Mouse (Mus musculus) intestine, embryonic 16.5 days (tissue): ENCODE measurements around the gene Mypn. TPM values are rescaled to one million over a fixed set of nuclear protein-coding genes. Genes with fewer than 3 reads are reported as not detected.

ENCODE experiments used
- ATAC-seq: fragments of 200-750 bp; cut with Nextera tagmentation; 2 replicates; pipeline ENCODE4 v1.8.0; 2017; ENCODE audit warnings: moderate TSS enrichment, moderate library complexity
- H3K27ac ChIP-seq: fragments of 300-500 bp; sonication (generic); 2 replicates; pipeline ENCODE4 v1.5.1; 2014; ENCODE audit warnings: mild to moderate bottlenecking, low read length
- H3K27me3 ChIP-seq: fragments of 300-500 bp; sonication (generic); replicated peaks from 2 replicates; pipeline ENCODE4 v1.6.1; 2014; ENCODE audit warnings: low read length, control low read depth, mixed read lengths; ENCODE audit not compliant: control insufficient read depth, insufficient read depth
- H3K36me3 ChIP-seq: fragments of 300-500 bp; sonication (generic); 2 replicates; pipeline ENCODE4 v1.6.1; 2014; ENCODE audit warnings: low read length, control low read depth; ENCODE audit not compliant: control insufficient read depth, insufficient read depth
- H3K4me1 ChIP-seq: fragments of 300-500 bp; sonication (generic); 2 replicates; pipeline ENCODE4 v1.6.1; 2014; ENCODE audit warnings: low read length, control low read depth, mixed read lengths; ENCODE audit not compliant: control insufficient read depth, insufficient read depth
- H3K4me2 ChIP-seq: fragments of 300-500 bp; sonication (generic); 2 replicates; pipeline ENCODE4 v1.6.1; 2014; ENCODE audit warnings: low read depth, low read length, control low read depth
- H3K4me3 ChIP-seq: fragments of 300-500 bp; sonication (generic); 2 replicates; pipeline ENCODE4 v1.5.1; 2014; ENCODE audit warnings: mild to moderate bottlenecking, low read length
- H3K9ac ChIP-seq: fragments of 300-500 bp; sonication (generic); 2 replicates; pipeline ENCODE4 v1.6.1; 2014; ENCODE audit warnings: low read depth, low read length
- H3K9me3 ChIP-seq: fragments of 300-500 bp; sonication (generic); 2 replicates; pipeline ENCODE4 v1.6.1; 2016; ENCODE audit warnings: low read length, control low read depth; ENCODE audit not compliant: control insufficient read depth
- WGBS: fragments of 180-500 bp; shearing (Covaris S2); extraction: QIAGEN DNeasy Blood & Tissue Kit; methylation state at CpG from one replicate; pipeline ENCODE4 v1.1.7; 2014; 5-methylcytosine and 5-hydroxymethylcytosine counted together
- polyA plus RNA-seq: library from polyadenylated mRNA; unstranded; fragments of >200 nt; fragmentation: Nextera tagmentation; extraction: Ambion mirVana; gene quantifications from 2 replicates; pipeline ENCODE4 v1.2.1, GENCODE M21; 2015

Mypn gene
- polyA plus RNA-seq, 1 experiment from 2014 or later = not detected

GRCm38 (mm10) chr10:63154226-63154625, 49.5 kb downstream of the Mypn start:
- no peak overlapping the region for H3K9ac ChIP-seq
- no peaks in the 10 kb centered on the region for H3K9me3 ChIP-seq
- no peaks in the 10 kb centered on the region for H3K27me3 ChIP-seq
- no peak overlapping the region for H3K4me3 ChIP-seq
- 83% methylated on average over 6 of the region's 6 CpGs for WGBS
- H3K36me3 ChIP-seq = no peaks in the 10 kb centered on the region
- no peaks in the 10 kb centered on the region; the same call in 1 of the 2 replicates for H3K4me1 ChIP-seq
- no peak for ATAC-seq
- H3K27ac ChIP-seq = no peak overlapping the region
- no peak overlapping the region for H3K4me2 ChIP-seq

DNA sequence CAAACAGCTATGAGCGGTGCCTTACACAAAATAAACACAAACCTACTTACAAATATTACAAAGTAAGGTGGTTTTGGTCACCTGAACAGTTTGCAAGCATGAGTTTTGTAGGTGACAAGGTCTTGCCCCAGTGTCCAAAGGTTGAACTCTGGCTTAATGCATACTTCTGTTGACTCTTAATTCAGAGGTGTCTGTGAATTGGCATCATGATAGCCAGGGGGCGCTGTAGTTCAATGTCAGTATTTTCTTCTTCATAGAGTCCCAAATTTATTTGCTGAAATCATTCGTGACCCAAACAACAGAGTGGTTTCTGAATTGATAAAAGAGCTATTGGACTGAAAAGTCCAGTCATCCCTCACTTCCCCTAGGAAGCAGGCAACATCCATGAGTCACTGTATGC, 50.2 kb downstream of the Mypn start:
- WGBS = 37% methylated on average over 3 of the region's 3 CpGs
- Histone ChIP-seq H3K4me1 (no peaks in the 10 kb centered on the region; the same call in 1 of the 2 replicates), H3K4me2 (no peak overlapping the region), H3K4me3 (no peak overlapping the region), H3K27me3 (no peaks in the 10 kb centered on the region), H3K36me3 (no peaks in the 10 kb centered on the region), H3K9me3 (no peaks in the 10 kb centered on the region), H3K9ac (no peak overlapping the region), H3K27ac (no peak overlapping the region)
- ATAC-seq = no peak

DNA sequence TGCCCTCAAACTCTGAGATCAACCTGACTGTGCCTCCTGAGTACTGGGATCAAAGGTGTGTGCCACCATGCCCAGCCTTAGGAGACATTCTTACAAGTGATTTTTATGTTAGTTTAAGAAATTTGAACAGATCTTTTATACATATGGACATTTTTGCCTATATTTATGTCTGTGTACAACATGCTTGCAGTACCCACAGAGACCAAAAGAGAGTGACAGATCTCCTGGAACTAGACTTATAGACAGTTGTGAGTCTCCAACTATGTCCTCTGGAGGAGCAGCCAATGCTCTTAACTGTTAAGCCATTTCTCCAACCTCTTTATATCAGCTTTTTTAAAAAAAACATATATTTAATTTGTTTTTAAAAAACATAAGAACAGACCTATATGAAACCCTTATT, 51.4 kb downstream of the Mypn start:
- Histone ChIP-seq H3K36me3 (no peaks in the 10 kb centered on the region), H3K9me3 (no peaks in the 10 kb centered on the region), H3K4me3 (no peak overlapping the region), H3K4me2 (no peak overlapping the region), H3K27me3 (no peaks in the 10 kb centered on the region), H3K9ac (no peak overlapping the region), H3K27ac (no peak overlapping the region), H3K4me1 (no peaks in the 10 kb centered on the region)
- ATAC-seq = no peak

- H3K27ac ChIP-seq = no peak overlapping the region
- H3K9ac ChIP-seq = no peak overlapping the region
Observed at GRCm38 (mm10) chr10:63142660-63143059, 61.1 kb downstream of the Mypn start.

GRCm38 (mm10) chr10:63136436-63136835, 67.3 kb downstream of the Mypn start:
- Histone ChIP-seq H3K9me3 (no peaks in the 10 kb centered on the region), H3K27me3 (no peaks in the 10 kb centered on the region)

More at GRCm38 (mm10) chr10:63142660-63143059, 61.1 kb downstream of the Mypn start:
- no peaks in the 10 kb centered on the region for H3K9me3 ChIP-seq
- H3K4me2 ChIP-seq = no peak overlapping the region
- WGBS = 62% methylated on average over 13 of the region's 13 CpGs
- H3K4me3 ChIP-seq = no peak overlapping the region
- no peaks in the 10 kb centered on the region for H3K27me3 ChIP-seq
- no peaks in the 10 kb centered on the region for H3K36me3 ChIP-seq
- H3K4me1 ChIP-seq = no peaks in the 10 kb centered on the region
- peak; percentile 33; the same call in 1 of the 2 replicates for ATAC-seq

DNA sequence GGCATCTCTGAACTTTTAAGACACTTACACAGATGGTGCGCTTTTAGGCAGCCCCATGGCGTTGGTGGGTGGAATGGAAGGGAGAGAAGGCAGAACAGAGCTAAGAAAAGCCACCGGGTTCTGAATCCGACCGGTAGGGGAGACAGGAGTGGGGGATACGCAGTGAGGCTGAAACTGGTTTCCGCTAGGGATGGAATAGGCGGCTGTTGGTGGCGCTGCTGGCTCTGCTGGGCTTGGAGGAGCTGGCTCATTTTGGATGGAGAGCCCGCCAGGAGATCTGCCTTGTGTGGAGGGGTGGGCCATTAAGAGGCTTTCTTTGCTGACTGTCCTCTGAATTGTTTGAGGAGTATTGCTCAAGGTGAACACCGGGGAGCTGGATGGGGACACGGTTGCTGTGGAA, 68.1 kb downstream of the Mypn start:
- H3K4me1 ChIP-seq = no peaks in the 10 kb centered on the region
- WGBS = 57% methylated on average over 12 of the region's 12 CpGs
- H3K4me3 ChIP-seq = no peak overlapping the region
- H3K36me3 ChIP-seq = no peaks in the 10 kb centered on the region
- no peak overlapping the region for H3K27ac ChIP-seq
- no peaks in the 10 kb centered on the region for H3K27me3 ChIP-seq
- no peak overlapping the region for H3K4me2 ChIP-seq
- H3K9me3 ChIP-seq = no peaks in the 10 kb centered on the region
- H3K9ac ChIP-seq = no peak overlapping the region
- no peak for ATAC-seq

More at GRCm38 (mm10) chr10:63136436-63136835, 67.3 kb downstream of the Mypn start:
- no peak for ATAC-seq
- no peak overlapping the region for H3K4me3 ChIP-seq
- H3K9ac ChIP-seq = no peak overlapping the region
- 82% methylated on average over 6 of the region's 6 CpGs for WGBS
- no peak overlapping the region for H3K4me2 ChIP-seq
- H3K4me1 ChIP-seq = no peaks in the 10 kb centered on the region
- no peak overlapping the region for H3K27ac ChIP-seq
- H3K36me3 ChIP-seq = no peaks in the 10 kb centered on the region

DNA sequence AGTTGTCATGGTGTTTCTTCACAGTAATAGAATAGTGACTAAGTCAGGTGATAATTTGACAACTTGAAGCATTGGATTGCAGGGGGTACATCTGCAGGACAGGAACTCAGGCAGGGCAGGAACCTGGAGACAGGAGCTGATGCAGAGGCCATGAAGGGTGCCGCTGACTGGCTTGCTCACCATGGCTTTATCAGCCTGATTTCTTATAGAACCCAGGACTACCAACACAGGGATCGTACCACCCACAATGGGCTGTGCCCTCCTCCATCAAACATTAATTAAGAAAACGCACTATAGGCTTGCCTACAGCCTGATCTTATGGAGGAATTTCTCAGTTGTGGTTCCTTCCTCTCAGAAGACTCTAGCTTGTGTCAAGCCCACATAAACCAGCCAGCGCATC, 70.4 kb downstream of the Mypn start:
- Histone ChIP-seq H3K27me3 (no peaks in the 10 kb centered on the region), H3K4me2 (no peak overlapping the region), H3K4me1 (no peaks in the 10 kb centered on the region), H3K36me3 (no peaks in the 10 kb centered on the region), H3K9me3 (no peaks in the 10 kb centered on the region), H3K9ac (no peak overlapping the region), H3K27ac (no peak overlapping the region), H3K4me3 (no peak overlapping the region)
- no peak for ATAC-seq
- 86% methylated on average over 4 of the region's 4 CpGs for WGBS

GRCm38 (mm10) chr10:63132356-63132755, 71.4 kb downstream of the Mypn start:
- Histone ChIP-seq H3K9ac (no peak overlapping the region), H3K4me2 (no peak overlapping the region), H3K36me3 (no peaks in the 10 kb centered on the region), H3K9me3 (no peaks in the 10 kb centered on the region), H3K4me3 (no peak overlapping the region), H3K27ac (no peak overlapping the region), H3K27me3 (no peaks in the 10 kb centered on the region), H3K4me1 (no peaks in the 10 kb centered on the region)
- ATAC-seq = no peak
- 84% methylated on average over 6 of the region's 6 CpGs for WGBS

- Histone ChIP-seq H3K36me3 (no peaks in the 10 kb centered on the region), H3K9me3 (no peaks in the 10 kb centered on the region), H3K27me3 (no peaks in the 10 kb centered on the region), H3K4me1 (no peaks in the 10 kb centered on the region), H3K27ac (no peak overlapping the region), H3K4me2 (no peak overlapping the region), H3K9ac (no peak overlapping the region), H3K4me3 (no peak overlapping the region)
- ATAC-seq = no peak
- 70% methylated on average over 7 of the region's 7 CpGs for WGBS
Observed at GRCm38 (mm10) chr10:63130500-63130899, 73.3 kb downstream of the Mypn start.

- H3K4me1 ChIP-seq = no peaks in the 10 kb centered on the region
- no peak overlapping the region for H3K4me2 ChIP-seq
- ATAC-seq = no peak
- H3K27ac ChIP-seq = no peak overlapping the region
- no peak overlapping the region for H3K4me3 ChIP-seq
- no peaks in the 10 kb centered on the region for H3K36me3 ChIP-seq
- 72% methylated on average over 7 of the region's 7 CpGs for WGBS
- H3K9ac ChIP-seq = no peak overlapping the region
- H3K9me3 ChIP-seq = no peaks in the 10 kb centered on the region
- H3K27me3 ChIP-seq = no peaks in the 10 kb centered on the region
Observed at GRCm38 (mm10) chr10:63128256-63128655, 75.5 kb downstream of the Mypn start.
